Mouse (Mus musculus) lung, embryonic 16.5 days (tissue): ENCODE measurements around the gene Rbsn. TPM values are rescaled to one million over a fixed set of nuclear protein-coding genes. Genes with fewer than 3 reads are reported as not detected.

Experiments
- polyA plus RNA-seq: library from polyadenylated mRNA; unstranded; fragments of >200 nt; fragmentation: Nextera tagmentation; extraction: Ambion mirVana; gene quantifications from 2 replicates; pipeline ENCODE4 v1.2.1, GENCODE M21; 2015

Rbsn gene
- polyA plus RNA-seq, 1 experiment from 2014 or later = 24.1 TPM

Other genes with a start within 250 kb of the Rbsn start
- gene Fgd5, start 236.0 kb downstream of the Rbsn start, polyA plus RNA-seq = 21.0 and 22.9 TPM in 2 replicates
- gene Nr2c2, start 123.5 kb downstream of the Rbsn start, polyA plus RNA-seq = 14.8 and 15.3 TPM in 2 replicates
- gene Mrps25, start 30.9 kb downstream of the Rbsn start, polyA plus RNA-seq = 66.3 and 76.8 TPM in 2 replicates
- 0.35 TPM in 1 of 2 replicates, not detected in the other for gene Trh, start 29.7 kb upstream of the Rbsn start, polyA plus RNA-seq